Mouse (Mus musculus): ENCODE data around the gene Wipi1. TPM values are rescaled to one million over a fixed set of nuclear protein-coding genes. Genes with fewer than 3 reads are reported as not detected.

Wipi1 gene
- total and polyA plus RNA-seq, 3 experiments, result 2.6 to 8.2 TPM; not detected in 1

DNA sequence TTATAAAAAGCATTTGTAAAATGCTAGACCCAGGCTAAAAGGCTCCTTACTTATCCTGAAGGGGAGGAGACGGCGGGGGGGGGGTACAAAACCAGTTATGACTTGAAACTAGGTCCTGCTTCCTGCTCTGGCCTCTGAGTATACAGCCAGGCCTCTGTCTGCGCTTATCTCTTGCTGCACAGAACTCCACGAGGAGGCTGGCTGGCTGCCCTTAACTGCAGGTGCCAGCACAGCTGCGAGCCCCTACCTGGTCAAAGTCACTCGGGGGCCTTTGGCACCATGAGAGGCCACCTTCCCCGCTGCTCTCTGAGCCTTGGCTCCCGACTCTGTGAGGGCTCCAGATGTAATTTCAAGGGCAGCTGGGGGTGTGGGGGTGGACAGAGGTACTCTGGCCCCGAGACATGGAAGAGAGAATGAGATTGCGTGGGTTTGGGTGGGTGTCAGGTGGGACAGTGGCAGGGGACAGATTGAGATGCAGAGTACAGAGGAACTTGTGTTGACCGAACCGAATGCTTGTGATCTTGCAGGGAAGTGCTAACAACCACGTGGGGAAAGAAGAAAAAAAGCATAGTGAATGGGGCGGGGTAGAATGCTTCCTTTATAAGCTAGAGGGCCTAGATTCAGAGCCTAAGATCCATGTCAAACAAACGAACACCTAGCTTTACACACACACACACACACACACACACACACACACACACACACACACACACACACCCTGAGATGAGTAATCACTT is 24.0 kb downstream of the Wipi1 start (continued):
- TF ChIP-seq MEF2A (IDR thresholded peaks at IDR 0.05; ENCODE audit: extremely low read depth, insufficient replicate concordance, low read depth, low read length, poor library complexity, severe bottlenecking) (0 out of 2 replicates have a peak, but pooled peaks have one; percentile 54), CTCF (IDR thresholded peaks at IDR 0.05 in 2 of 3, conservative IDR thresholded peaks at IDR 0.05 in 1 of 3; ENCODE audit: control insufficient read depth in 1 of 3, insufficient read depth in 1 of 3, low read depth in 2 of 3, low read length in 3 of 3, poor library complexity in 1 of 3, severe bottlenecking in 1 of 3) (no peak), BHLHE40 (IDR thresholded peaks at IDR 0.05; ENCODE audit: borderline replicate concordance, low read depth, low read length) (peak; percentile 60; the same call in 1 of the 2 replicates), GABPA (IDR thresholded peaks at IDR 0.05; ENCODE audit: low read depth, low read length) (0 out of 2 replicates have a peak, but pooled peaks have one; percentile 26)

DNA sequence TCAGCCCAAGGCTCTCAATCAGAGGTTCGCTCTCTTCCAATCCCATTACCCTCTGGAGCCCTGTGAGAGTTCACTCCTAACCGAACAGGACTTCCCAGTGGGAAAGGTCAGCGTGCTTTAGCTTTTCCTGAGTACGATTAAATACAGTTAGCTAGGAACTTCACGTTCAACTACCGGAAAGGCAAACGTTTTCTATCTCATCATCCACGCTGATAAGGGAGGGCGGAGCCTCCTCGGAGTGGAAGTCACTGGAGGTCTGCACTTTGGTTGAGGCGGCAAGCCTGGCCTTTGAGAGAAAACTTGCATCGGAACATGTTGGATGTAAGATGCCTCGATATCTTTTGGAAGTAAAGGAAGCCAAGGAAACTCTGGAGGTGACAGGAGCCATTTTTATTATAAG is 24.7 kb downstream of the Wipi1 start:
- DNase-seq (ENCODE audit: low read depth, low spot score), result peak; percentile 84
- Histone ChIP-seq H3K9ac (ENCODE audit: control insufficient read depth, low read depth, low read length, poor library complexity, severe bottlenecking) (peak overlapping the region; percentile 63), H3K36me3 (ENCODE audit: control insufficient read depth in 1 of 2, insufficient read depth in 2 of 2, low read length in 2 of 2) (peaks cover 0 to 24% of the 10 kb centered on the region in 2 experiments; a peak in 2 of 4 replicates), H3K4me1 (ENCODE audit: control insufficient read depth in 1 of 2, insufficient read depth in 2 of 2, low read length in 2 of 2) (peaks cover 27 to 32% of the 10 kb centered on the region in 2 experiments), H3K9me3 (replicated peaks; ENCODE audit: insufficient read depth, low read length) (no peaks in the 10 kb centered on the region), H3K27ac (ENCODE audit: control insufficient read depth, low read depth, low read length) (peak overlapping the region; percentile 93), H3K4me3 (ENCODE audit: control insufficient read depth in 1 of 2, insufficient read depth in 1 of 2, low read depth in 2 of 2, low read length in 2 of 2) (peak overlapping the region; percentile 51 to 65), H3K27me3 (ENCODE audit: control insufficient read depth in 1 of 2, insufficient read depth in 2 of 2, low read length in 2 of 2) (no peaks in the 10 kb centered on the region), H3K79me2 (ENCODE audit: control insufficient read depth, insufficient read depth, low read length, poor library complexity) (no peaks in the 10 kb centered on the region)
- TF ChIP-seq HCFC1 (IDR thresholded peaks at IDR 0.05; ENCODE audit: low read depth, low read length), result peak; percentile 28; the same call in 1 of the 2 replicates
- peak; percentile 87 for TF ChIP-seq MYB (IDR thresholded peaks at IDR 0.05; ENCODE audit: low read depth, low read length)
- peak; percentile 84 for TF ChIP-seq ETS1 (IDR thresholded peaks at IDR 0.05; ENCODE audit: low read depth, low read length)
- TF ChIP-seq POLR2AphosphoS5 (IDR thresholded peaks at IDR 0.05; ENCODE audit: borderline replicate concordance, low read depth, low read length), result no peak
- TF ChIP-seq USF2 (IDR thresholded peaks at IDR 0.05; ENCODE audit: borderline replicate concordance in 1 of 2, insufficient read depth in 1 of 2, low read depth in 1 of 2, low read length in 2 of 2), result no peak
- peak; percentile 85 for TF ChIP-seq RCOR1 (IDR thresholded peaks at IDR 0.05; ENCODE audit: low read depth, low read length)
- 0 out of 2 replicates have a peak, but pooled peaks have one; percentile 52 for TF ChIP-seq TBP (IDR thresholded peaks at IDR 0.05; ENCODE audit: low read depth, low read length)
- peak; percentile 40 for TF ChIP-seq MXI1 (IDR thresholded peaks at IDR 0.05; ENCODE audit: low read depth, low read length)
- TF ChIP-seq TCF12 (IDR thresholded peaks at IDR 0.05; ENCODE audit: low read depth, low read length), result peak; percentile 62; the same call in 1 of the 2 replicates
- peak in 1 of 2 experiments; percentile 45; a peak in 1 of 4 replicates for TF ChIP-seq POLR2A (IDR thresholded peaks at IDR 0.05; ENCODE audit: control insufficient read depth in 1 of 2, insufficient read depth in 1 of 2, low read depth in 1 of 2, low read length in 2 of 2, poor library complexity in 1 of 2)
- no peak for TF ChIP-seq TAL1 (IDR thresholded peaks at IDR 0.05; ENCODE audit: low read length)
- no peak for TF ChIP-seq MYC (IDR thresholded peaks at IDR 0.05; ENCODE audit: low read depth, low read length)
- TF ChIP-seq MAFK (IDR thresholded peaks at IDR 0.05; ENCODE audit: borderline replicate concordance, low read depth, low read length), result 0 out of 2 replicates have a peak, but pooled peaks have one; percentile 5
- TF ChIP-seq GATA1 (IDR thresholded peaks at IDR 0.05; ENCODE audit: low read depth, low read length), result peak; percentile 97
- no peak for TF ChIP-seq ZC3H11A (IDR thresholded peaks at IDR 0.05; ENCODE audit: low read depth, low read length)
- TF ChIP-seq NELFE (IDR thresholded peaks at IDR 0.05; ENCODE audit: low read depth, low read length), result peak; percentile 55
- no peak for TF ChIP-seq RAD21 (IDR thresholded peaks at IDR 0.05; ENCODE audit: low read depth, low read length)
- TF ChIP-seq EP300 (IDR thresholded peaks at IDR 0.05; ENCODE audit: low read depth in 1 of 2, low read length in 2 of 2), result peak; percentile 71 to 84; a peak in 3 of 4 replicates
- no peak for TF ChIP-seq MAX (IDR thresholded peaks at IDR 0.05; ENCODE audit: low read length)
- no peak for TF ChIP-seq CHD1 (IDR thresholded peaks at IDR 0.05; ENCODE audit: low read depth, low read length)
- TF ChIP-seq CHD2 (IDR thresholded peaks at IDR 0.05; ENCODE audit: low read length), result no peak
- TF ChIP-seq SIN3A (IDR thresholded peaks at IDR 0.05; ENCODE audit: low read length), result peak; percentile 58
- no peak for TF ChIP-seq MAZ (IDR thresholded peaks at IDR 0.05; ENCODE audit: low read depth, low read length)
- TF ChIP-seq POLR2AphosphoS2 (IDR thresholded peaks at IDR 0.05; ENCODE audit: low read length), result no peak
- TF ChIP-seq BHLHE40 (IDR thresholded peaks at IDR 0.05; ENCODE audit: borderline replicate concordance, low read depth, low read length), result peak; percentile 79; the same call in 1 of the 2 replicates
- peak; percentile 69 for TF ChIP-seq ELF1 (IDR thresholded peaks at IDR 0.05; ENCODE audit: low read depth, low read length)
- TF ChIP-seq E2F4 (IDR thresholded peaks at IDR 0.05; ENCODE audit: borderline replicate concordance, low read depth, low read length), result 0 out of 2 replicates have a peak, but pooled peaks have one; percentile 6
- no peak; the same call in 1 of the 2 replicates for TF ChIP-seq SMC3 (IDR thresholded peaks at IDR 0.05; ENCODE audit: low read depth, low read length)
